Mouse (Mus musculus): Measurements from ENCODE around the gene Hand1.
"Not testable (repeated sequence)": the region's sequence is repeated elsewhere in the genome, so short reads cannot be mapped to it uniquely, and the experiment has no call there.

The Hand1 gene

DNA sequence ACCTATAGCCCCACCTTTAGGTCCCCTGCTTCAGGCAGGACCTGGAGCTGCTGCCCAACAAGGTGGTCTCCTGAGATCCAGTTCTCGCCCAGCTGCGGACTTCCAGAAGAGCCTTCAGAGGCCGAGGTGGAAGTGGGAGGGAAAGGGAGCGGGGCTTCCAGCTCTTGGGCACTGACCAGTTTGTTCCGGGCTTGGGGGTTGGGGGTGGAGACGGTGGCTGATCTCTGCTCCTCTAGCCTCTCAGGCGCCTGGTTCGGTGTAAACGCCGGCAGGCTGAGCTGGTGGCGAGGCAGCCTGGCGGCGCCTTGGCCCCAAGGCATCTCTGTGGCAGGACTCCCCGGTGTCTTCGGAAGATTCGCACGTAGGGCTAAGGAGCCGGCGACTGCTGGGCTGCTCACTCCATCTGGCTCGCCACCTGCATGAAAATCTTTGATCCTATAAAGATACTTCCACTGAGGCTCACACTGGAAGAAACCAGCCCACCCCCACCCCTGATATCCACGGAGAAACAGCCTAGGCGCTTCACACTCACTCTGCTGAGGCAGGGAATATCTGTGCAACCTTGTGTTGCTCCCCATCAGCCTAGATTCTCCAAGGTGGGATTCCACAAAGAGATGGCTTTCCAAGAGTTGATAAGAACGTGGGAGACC, at the start of gene Hand1:
Gene Hand1 (minus strand): TSS at position 267 of the 650 bp plus-strand sequence.
- DNase-seq (ENCODE audit: low spot score in 2 of 2), result no peak

DNA sequence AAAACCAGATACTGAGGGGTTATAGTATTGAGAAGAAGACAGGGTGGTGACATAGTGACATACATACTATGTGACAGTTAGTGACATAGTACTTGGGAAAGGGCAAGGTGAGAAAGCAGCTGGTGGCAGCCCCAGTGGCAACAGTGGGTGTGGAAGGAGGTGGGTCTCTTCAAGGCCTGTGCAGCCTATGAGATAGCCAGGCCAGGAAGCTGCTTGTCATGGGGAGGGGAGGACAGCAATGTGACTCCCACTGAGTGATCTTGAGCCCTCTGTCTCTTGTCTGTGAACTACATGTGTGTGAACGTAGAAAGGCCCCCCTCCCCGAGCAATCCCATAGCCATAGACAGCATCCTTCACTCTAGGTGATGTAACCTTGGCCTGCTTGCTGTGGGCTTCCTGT, 43.5 kb upstream of the Hand1 start:
- DNase-seq (ENCODE audit: low spot score in 2 of 2), result no peak

DNA sequence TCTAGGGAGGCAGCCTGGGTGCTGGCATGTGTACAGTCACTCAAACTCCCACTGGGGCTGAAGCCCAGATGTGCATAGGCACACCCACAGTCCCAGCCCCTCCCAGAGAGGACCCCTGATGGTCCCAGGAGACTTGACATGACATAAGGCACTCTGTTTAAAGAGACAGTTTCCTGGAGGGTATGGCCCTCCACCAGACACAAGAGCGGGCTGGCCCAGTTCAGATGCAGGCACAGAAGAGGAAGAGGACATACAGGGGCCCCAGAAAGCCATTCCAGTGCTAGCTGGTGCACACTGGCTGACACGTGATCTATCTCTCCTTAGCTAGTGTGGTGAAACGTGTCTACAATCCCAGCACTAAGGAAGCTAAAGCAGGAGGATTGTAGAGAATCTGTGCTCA, 40.4 kb upstream of the Hand1 start:
- no peak for DNase-seq (ENCODE audit: low spot score in 2 of 2)

DNA sequence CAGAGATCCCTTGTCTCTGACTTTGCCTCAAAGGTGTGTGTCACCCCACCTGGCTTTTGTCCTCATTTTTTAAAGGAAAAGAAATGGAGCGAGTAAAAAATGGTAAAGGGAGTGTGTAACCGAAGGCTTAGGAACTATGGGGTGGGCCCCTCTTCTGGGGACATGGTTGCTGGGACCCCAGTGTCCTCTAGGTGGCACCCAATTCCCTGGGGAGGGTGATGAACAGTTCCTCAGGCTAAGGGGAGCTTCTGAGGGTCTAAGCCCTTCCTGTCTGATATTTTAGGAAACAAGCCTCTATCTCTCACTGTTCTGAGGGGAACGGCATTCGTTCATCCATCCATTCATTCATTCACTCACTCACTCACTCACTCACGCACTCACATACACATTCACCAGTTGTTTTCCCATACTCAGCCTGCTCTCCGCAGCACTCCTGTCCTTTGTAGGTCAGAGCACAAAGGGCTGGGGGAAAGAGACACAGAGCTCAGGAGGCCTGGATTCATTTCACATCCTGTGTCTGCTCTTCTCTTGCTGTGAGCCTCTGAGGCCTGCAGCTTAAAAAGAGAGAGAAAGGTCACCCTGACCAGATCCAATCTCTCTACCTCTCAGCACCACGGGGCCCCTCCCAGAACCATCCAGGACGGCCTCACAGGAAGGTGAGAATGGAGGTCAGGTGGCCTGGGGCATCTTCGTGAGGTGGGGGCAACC, 36.3 kb upstream of the Hand1 start:
- DNase-seq (ENCODE audit: low spot score in 2 of 2), result peak in 1 of 2 experiments; percentile 19

DNA sequence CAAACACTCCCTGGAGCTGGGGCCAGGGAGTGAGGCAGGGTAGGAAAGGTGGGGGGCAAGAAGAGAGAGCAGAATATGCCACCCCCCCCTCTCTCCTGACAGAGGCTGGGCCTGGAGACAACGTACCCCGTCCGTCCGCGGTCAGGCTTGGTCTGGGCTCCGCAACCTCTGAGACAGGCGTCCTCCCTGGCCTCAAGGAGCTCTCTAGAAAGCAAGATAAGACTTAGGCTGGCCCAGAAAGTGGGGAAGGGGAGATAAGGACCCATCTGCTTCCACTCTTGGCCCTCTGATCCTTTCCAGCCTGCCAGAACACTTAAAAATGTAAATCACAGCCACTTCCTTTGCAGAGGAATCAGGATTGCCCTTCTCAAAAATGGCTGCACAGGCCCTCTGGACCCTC, 33.8 kb upstream of the Hand1 start:
- no peak for DNase-seq (ENCODE audit: low spot score in 2 of 2)

DNA sequence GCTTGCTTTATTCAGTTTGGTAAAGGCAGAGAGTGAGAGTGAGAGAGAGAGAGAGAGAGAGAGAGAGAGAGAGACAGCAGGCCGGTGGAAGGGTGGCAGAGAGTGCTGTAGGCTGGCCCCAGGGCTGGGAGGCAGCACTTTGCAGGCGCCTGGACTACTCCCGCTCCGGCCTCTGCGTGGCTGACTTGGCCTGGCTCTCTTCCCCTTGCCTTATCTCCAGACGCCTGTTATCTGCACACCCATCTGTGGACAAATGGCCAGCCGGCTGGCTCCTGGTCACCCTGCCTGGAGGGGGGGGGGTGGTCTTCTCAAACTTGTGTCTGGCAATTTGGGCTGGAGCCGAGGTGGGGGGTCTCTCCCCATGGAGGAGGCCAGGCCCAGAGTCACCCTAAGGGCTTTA, 32.0 kb upstream of the Hand1 start:
- DNase-seq (ENCODE audit: low spot score in 2 of 2), result no peak

DNA sequence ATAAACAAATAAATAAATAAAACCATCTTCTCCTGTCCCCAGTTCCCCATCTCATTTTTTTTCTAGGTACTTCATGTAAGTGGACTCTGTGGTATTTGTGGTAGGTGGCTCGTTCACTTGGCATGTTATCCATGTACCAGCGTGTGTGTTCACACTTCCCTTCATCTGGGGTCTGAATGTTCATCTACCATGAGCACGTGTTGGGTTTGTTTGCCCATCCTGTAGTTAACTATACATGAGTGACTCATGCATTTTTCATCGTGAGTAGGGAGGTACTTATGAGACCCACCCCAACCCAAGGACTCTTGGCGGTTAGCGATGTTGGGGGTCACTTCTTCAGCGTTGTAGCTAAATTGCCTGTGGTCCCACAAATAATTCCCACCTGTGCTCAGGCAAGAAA, 29.5 kb upstream of the Hand1 start:
- no peak for DNase-seq (ENCODE audit: low spot score in 2 of 2)

DNA sequence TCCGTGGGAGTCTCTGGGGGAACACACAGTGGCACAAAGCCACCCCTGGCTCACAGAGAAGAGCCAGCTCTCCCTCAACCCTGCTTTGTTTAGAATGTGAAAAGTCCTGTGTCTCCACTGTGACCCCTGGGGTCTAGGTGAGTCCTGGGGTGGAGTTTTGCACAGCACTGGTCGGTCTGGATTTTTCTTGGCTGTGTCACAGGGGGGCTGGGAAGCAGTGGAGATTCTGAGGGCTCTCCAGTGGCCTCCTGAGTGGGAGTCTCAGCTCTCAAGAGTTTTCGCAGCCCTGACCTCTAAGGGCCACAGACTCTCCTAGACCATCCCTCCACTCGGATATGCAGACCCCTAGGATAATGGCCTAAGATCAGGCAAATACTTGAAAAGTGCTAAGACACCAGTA, 25.1 kb upstream of the Hand1 start:
- no peak for DNase-seq (ENCODE audit: low spot score in 2 of 2)

DNA sequence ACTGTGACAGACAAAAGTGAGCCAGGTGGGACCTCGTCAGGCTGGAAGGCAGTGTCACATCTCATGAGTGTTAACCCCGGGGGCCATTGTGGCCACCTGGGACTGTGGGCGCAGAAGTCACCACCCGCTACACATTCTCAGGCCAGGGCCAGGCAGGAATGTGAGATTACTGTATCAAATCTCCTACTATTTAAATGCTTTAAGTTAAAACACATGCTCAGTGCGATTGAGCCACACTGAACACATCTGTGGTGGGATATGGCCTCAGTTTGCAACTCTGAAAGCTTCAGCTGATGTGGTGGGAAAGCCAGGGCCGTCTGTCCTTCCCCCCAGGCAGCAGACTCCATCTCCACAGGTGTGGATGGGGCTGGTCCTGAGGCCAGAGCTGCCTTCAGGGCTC, 21.0 kb upstream of the Hand1 start:
- DNase-seq (ENCODE audit: low spot score in 2 of 2), result no peak

DNA sequence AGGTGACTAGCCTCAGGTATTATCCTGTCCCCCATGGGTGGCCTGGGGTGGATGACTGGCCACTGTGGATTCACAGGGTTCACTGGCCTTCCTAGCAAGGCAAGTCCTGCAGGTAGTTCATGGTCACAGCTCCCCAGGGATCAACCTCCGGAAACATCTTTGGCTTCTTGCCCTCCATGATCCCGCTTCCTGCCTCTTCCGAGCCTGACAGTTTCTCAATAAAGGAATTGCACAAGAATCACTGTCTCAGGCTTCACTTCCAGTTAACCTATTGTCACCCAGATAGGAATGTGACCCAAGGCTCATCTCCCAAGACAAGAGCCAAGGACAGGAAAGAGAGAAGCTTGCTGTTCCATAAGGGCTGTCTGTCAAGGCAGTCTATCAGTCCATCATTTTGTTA, 18.3 kb upstream of the Hand1 start:
- no peak for DNase-seq (ENCODE audit: low spot score in 2 of 2)

DNA sequence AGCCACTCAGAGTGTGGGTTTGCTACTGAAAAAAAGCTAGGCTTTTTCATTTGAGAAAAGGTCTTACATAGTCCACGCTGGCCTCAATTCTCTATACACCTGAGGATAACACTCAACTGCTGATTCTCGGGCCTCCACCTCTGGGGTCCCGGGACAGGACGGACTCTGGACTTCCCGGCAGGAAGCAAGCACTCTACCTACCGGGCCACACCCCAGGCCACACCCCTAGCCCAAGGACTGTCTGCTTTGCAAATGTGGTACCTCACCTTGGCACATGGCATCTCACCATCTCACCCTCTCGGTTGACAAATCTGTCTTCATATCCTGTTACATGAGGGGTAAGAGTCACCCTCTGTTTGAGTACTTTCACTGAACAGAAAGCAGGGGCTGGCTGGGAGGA, 17.7 kb upstream of the Hand1 start:
- DNase-seq (ENCODE audit: low spot score in 2 of 2), result no peak

DNA sequence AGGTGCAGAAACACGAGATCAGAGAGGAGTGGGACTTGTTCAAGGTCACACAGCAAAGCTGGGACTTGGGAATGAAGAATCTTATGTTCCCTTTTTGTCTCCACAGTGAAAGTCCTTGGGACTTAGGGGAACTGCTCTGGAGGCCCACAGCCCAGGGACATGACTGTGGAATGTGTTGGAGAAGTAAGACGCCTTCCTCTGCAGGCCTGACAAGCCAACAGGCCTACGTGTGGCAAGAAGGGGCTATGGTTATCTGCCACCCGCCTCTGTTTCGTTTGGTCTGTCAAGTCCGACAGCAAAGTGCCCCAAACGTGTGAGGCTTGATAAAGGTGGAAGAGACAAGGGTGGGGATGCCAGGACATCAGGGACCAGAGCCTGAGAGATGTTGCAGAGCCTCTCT, 14.8 kb upstream of the Hand1 start:
- DNase-seq (ENCODE audit: low spot score in 2 of 2), result no peak

DNA sequence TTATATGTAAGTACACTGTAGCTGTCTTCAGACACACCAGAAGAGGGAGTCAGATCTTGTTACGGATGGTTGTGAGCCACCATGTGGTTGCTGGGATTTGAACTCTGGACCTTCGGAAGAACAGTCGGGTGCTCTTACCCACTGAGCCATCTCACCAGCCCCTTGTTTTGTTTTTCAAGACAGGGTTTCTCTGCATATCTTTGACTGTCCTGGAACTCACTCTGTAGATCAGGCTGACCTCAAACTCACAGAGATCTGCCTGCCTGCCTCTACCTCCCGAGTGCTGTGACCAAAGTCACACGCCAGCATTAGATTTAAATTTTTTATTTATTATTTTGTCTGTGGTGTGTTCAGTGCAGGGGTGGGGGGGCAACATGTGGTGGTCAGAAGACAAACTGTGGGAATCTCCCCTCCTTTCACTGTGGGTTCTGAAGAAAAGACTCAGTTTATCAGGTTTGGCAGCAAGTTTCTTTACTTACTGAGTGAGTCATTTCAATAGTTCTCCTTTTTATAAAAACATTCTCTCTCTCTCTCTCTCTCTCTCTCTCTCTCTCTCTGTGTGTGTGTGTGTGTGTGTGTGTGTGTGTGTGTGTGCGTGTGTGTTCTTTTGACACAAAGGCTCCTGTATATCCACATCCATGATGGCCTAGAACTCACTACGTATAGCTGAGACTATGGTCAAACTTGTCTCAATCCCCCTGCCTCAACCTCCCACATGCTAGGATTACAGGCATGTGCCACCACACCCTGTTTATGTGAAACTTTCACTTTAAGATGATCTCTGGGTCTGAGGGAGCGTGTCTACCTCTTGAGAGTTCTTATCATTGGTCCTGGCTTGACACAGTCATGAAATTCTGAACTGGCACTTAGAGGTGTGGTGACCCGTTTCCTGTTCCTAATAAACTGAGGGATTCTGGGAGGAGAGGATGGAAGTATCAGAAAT, 14.1 kb upstream of the Hand1 start:
- not testable (repeated sequence) for DNase-seq (ENCODE audit: low spot score in 2 of 2)

DNA sequence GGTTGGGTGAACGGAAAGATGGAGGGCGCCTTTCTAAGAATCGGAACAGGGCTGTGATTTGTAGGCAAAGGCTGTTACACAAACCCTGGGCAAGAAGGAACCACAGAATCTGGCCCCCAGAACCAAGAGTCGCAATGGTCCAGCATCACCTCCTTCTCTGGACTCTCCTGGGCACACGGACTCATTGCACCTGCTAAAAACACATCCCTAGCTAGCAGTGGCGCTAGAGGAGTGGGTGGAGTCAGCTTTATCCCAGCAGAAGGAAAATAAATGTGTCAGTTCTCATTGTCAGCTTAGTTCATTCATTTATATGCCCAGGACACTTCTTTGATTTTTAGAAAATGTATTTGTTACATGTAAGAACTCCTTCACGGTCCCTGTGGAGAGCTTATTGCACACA, 8.8 kb upstream of the Hand1 start:
- DNase-seq (ENCODE audit: low spot score in 2 of 2), result no peak

DNA sequence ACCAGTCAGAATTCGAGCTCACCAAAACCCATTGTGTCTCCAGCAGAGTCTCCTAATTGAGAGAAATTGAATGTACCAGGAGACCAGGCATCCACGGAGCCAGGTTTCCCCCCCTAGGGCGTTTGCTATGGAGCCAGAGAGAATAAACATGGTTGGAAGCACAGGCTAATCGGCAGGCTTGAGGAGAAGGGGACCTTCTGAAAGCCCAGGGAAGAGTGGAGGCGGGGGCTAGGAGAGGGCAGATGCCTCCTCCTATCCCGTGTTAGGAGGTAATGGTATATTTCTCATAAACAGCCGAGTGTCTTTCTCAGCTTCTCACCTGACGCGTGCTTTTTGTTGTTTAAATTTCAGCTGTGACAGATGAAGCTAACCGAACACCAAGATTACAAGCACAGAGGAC, 8.4 kb upstream of the Hand1 start:
- DNase-seq (ENCODE audit: low spot score in 2 of 2), result no peak

DNA sequence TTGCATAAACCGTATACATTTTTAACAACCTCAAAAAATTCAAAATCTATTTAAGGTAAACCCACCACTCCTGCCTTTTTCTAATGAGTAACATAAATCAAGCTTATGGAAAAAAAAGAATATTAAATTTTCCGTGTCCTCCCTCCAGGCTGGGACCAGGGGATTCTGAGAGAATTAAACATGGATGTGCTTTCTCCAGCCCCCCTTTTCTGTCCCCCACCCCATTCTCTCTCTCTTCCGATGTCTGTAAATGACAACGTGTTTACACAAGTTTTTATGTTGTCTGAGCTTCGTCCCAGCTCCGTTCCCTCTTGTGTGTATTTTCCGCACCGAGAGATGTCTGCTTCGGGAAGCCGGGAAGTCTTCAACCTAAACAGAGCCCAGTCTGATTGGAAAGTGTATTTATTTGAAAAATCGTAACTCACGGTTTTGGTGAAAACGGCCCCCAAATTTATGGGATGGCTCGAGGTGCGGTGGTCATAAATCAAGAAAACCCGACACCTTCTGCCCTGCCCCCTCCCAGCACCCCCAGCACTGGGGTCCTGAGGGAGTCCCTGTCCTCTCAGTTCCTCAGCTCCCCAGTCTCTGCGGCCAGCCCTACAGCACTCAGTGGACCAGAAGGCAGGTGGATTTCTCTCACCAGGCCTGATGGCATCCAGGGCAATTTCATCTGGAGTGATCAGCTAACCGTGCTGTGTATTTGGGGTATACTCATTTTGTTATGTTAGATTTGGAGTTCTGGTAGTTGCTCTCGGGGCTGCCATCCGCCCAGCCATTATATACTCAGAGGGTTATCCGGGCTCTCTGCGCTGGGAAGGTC, 5.5 kb upstream of the Hand1 start:
- DNase-seq (ENCODE audit: low spot score in 2 of 2), result no peak

DNA sequence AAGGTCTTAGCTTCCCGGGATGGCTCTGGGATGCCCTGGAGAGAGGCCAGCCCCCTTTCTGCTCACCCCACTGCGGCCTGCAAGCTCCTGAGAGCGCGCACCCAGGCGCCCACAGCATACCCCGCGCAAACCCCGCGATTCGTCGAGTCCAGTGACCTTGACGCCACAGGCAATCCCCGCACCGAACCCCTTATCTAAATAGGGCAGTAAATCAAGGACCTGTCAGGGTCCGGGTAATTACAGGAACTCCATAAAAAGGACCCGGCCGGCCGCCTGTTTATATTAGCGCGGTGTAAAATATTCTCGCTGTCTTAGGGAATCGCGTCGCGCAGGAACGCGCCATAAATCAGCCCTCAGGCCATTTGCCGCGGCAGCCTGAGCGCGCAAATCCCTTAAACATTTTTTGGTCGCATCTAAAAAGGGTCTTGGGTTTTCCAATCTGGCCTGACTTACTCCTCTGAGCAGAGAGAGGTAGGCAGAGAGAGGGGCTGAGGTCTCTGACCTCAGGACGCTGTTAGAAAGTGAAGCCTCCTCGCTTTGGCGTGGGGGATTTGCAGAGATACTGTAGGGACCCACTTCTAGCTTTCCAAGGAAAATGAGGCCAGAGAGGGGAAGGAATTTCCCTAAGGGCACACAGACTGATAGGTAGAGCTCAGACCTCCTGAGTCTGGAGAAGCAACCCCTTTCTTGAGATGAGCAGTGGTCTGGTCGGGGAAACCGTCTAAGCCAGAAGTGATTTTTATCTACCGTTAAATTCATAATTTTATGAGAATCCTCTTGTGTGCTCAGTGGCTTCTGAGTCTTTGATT, 4.5 kb upstream of the Hand1 start:
- no peak for DNase-seq (ENCODE audit: low spot score in 2 of 2)

DNA sequence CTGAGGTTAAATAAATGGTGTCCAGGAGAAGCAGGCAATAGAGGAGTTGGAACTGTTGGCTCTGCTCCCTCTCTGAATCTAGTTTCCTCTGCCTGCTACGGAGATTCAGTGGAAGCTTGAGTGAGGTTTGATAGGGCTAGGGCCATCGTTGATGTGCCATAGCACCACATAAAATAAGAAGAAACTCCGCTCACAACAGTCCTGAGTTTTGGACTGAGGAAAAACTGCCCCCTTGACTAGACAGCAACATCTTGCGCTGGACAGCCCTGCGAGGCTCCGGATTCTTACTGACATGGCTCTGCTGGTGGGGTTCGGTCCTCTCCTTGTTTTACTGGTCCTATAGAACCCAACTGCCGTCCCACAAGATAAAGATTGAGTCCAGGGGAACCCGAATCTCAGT, 3.8 kb upstream of the Hand1 start:
- no peak for DNase-seq (ENCODE audit: low spot score in 2 of 2)

DNA sequence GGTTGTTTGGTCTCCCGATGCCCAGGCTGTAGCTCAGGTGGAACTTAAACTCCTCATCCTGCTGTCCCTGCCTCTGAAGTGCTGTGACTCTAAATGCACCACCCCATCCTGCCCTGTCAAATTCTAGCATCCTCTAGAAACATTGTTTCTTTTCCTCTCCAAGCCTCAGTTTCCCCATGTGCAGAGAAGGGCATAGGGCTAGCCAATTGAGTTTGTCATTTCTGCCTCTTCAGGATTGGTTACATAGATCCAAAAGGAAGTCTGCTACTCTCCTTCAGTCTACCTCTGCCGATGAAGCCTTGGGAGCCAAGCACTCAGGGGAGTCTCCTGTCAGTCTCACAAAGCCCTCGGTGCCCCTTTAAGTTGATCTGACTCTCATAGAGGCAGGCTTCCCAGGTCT, 3.3 kb upstream of the Hand1 start:
- no peak for DNase-seq (ENCODE audit: low spot score in 2 of 2)

DNA sequence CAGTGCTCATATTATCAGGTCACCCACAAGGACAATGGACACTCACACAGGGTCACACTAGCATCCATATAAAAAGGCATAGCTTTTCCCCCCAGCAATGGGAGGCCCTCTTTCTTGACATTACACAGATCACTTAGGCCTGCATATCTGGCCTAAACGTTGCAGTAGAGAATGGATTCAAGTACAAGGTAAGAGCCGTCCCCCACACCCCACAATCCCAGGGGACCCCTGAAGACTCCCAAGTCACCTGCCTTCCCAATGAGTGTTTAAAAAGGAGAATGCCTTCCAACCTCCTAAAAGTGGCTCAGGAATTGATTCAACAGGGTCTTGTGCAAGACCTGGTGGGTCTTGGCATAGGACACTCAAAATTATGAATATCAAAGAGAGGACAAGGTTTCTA, 2.7 kb upstream of the Hand1 start:
- DNase-seq (ENCODE audit: low spot score in 2 of 2), result no peak

DNA sequence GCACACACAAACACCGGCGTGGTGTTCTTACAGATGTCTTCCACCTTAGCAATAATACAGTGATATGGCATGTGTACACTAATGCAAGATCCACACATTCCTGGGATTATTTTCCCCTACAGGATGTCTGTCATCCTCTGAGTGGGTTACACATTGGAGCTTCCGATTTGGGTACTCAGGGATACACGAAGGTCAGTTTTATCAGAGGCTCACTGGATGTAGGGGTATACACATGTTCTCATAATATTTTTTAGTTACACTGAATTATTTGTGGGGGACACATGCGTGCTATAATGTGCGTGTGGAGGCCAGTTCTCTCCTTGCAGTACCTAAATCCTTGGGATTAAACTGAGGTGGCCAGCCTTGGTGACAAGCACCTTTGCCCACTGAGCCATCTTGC, 1.4 kb upstream of the Hand1 start:
- no peak for DNase-seq (ENCODE audit: low spot score in 2 of 2)

Data from cerebellum, postnatal 4 days (tissue).